Mouse (Mus musculus): ENCODE measurements around the gene Ptges3l.

DNA sequence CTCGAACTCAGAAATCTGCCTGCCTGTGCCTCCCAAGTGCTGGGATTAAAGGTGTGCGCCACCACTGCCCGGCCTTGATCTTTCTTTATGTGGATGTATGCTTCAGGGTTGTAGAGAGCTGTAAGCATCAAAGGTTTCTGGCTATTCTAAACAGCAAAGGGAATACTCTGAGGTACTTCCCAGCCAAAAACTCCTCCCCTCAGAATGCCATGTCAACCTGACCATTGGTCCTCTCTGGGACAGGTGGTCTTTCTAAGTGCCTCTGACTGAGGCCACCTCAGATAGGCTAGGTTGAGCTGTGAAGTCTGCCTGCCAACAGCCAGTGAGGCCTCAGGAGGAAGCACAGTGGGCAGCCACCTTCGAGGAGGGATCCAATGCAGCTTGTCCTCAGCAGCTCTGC lies 23.8 kb upstream of the Ptges3l start:
- TF ChIP-seq CTCF (conservative IDR thresholded peaks at IDR 0.05; ENCODE audit: insufficient read depth, insufficient read length, low read depth, low read length) (no peak), POLR2A (IDR thresholded peaks at IDR 0.05; ENCODE audit: low read depth, low read length) (no peak)
